Mouse (Mus musculus) neural tube, embryonic 12.5 days (tissue): ENCODE measurements around the gene Disp3. TPM values are rescaled to one million over a fixed set of nuclear protein-coding genes. Genes with fewer than 3 reads are reported as not detected.
A peak's percentile ranks its signal among the peaks of the same experiment; 100 is the strongest.

Experiments used
- ATAC-seq: fragments of 200-750 bp; cut with Nextera tagmentation; 2 replicates; pipeline ENCODE4 v1.8.0; 2017; ENCODE audit warnings: low read depth, mild to moderate bottlenecking, moderate TSS enrichment, moderate library complexity; ENCODE audit not compliant: low FRiP score
- H3K27ac ChIP-seq: fragments of 300-500 bp; sonication (generic); 2 replicates; pipeline ENCODE4 v1.5.1; 2016
- H3K27me3 ChIP-seq: fragments of 300-500 bp; sonication (generic); replicated peaks from 2 replicates; pipeline ENCODE4 v1.6.1; 2016; ENCODE audit warnings: mild to moderate bottlenecking
- H3K36me3 ChIP-seq: fragments of 300-500 bp; sonication (generic); 2 replicates; pipeline ENCODE4 v1.6.1; 2016; ENCODE audit warnings: mild to moderate bottlenecking
- H3K4me1 ChIP-seq: fragments of 300-500 bp; sonication (generic); 2 replicates; pipeline ENCODE4 v1.6.1; 2016
- H3K4me2 ChIP-seq: fragments of 300-500 bp; sonication (generic); replicated peaks from 2 replicates; pipeline ENCODE4 v1.6.1; 2016; ENCODE audit warnings: mild to moderate bottlenecking
- H3K4me3 ChIP-seq: fragments of 300-500 bp; sonication (generic); 2 replicates; pipeline ENCODE4 v1.5.1; 2016
- H3K9ac ChIP-seq: fragments of 300-500 bp; sonication (generic); 2 replicates; pipeline ENCODE4 v1.6.1; 2016; ENCODE audit warnings: mild to moderate bottlenecking
- H3K9me3 ChIP-seq: fragments of 300-500 bp; sonication (generic); 2 replicates; pipeline ENCODE4 v1.6.1; 2016; ENCODE audit warnings: mild to moderate bottlenecking
- WGBS: fragments of 180-500 bp; shearing (Covaris S2); methylation state at CpG from one replicate; pipeline ENCODE4 v1.1.7; 2016; 5-methylcytosine and 5-hydroxymethylcytosine counted together
- polyA plus RNA-seq: library from polyadenylated mRNA; unstranded; fragments of >200 nt; fragmentation: Nextera tagmentation; extraction: Ambion mirVana; gene quantifications from 2 replicates; pipeline ENCODE4 v1.2.1, GENCODE M21; 2016

The Disp3 gene
- polyA plus RNA-seq, 1 experiment from 2014 or later, result 17.7 TPM

GRCm38 (mm10) chr4:148313601-148314000, 25.8 kb upstream of the Disp3 start:
- WGBS, result 23% methylated on average over 8 of the region's 8 CpGs
- no peaks in the 10 kb centered on the region for H3K9me3 ChIP-seq
- no peak overlapping the region for H3K27ac ChIP-seq
- H3K4me3 ChIP-seq, result no peak overlapping the region
- ATAC-seq, result no peak
- H3K27me3 ChIP-seq, result no peaks in the 10 kb centered on the region; the same call in 1 of the 2 replicates
- no peaks in the 10 kb centered on the region for H3K36me3 ChIP-seq
- H3K4me2 ChIP-seq, result no peak overlapping the region
- no peak overlapping the region for H3K9ac ChIP-seq
- peaks cover 53% of the 10 kb centered on the region for H3K4me1 ChIP-seq

DNA sequence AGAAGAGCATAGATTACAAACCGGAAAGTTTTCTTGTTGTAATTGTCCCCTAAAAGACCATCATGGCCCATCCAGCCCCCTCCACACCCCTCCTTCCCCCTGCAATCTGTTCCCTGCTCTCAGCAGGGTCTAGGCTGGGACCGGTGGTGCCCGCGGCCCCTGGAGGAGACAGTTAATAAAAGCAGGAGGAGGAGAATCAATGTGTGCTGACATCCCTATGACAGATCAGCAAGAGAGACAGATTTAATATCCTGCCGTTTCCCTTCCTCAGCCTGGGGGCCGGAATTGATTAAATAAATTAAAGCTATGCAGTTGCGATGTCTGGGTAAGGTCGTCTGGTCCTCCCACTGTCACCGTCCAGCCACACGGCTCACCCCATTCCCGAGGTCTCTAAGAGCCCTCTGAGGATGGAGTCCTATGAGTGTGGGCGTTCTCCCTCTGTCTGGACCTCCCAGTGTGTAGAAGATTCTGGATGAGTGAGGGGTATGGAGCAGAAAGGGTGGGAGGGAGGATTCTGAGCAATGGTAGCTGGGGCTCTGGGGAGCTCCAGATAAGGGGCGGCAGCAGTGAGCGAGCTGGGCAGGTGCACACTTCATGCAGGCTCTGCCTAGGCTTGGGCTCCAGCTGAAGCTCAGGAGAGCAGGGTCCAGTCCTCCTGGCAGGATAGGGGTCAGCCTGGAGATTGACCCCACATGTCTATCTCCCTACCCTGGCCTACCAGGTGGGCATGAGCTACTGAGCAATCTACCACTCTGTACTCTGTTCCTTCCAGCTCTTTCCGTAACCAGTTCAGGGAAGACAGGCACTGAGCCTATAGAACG, 24.7 kb upstream of the Disp3 start:
- no peaks in the 10 kb centered on the region for H3K9me3 ChIP-seq
- H3K36me3 ChIP-seq, result no peaks in the 10 kb centered on the region
- no peak overlapping the region; the same call in 1 of the 2 replicates for H3K4me2 ChIP-seq
- peaks cover 42% of the 10 kb centered on the region for H3K4me1 ChIP-seq
- peak; percentile 77 for ATAC-seq
- H3K27me3 ChIP-seq, result no peaks in the 10 kb centered on the region; the same call in 1 of the 2 replicates
- WGBS, result 44% methylated on average over 16 of the region's 16 CpGs
- H3K27ac ChIP-seq, result no peak overlapping the region
- no peak overlapping the region for H3K4me3 ChIP-seq
- H3K9ac ChIP-seq, result no peak overlapping the region

DNA sequence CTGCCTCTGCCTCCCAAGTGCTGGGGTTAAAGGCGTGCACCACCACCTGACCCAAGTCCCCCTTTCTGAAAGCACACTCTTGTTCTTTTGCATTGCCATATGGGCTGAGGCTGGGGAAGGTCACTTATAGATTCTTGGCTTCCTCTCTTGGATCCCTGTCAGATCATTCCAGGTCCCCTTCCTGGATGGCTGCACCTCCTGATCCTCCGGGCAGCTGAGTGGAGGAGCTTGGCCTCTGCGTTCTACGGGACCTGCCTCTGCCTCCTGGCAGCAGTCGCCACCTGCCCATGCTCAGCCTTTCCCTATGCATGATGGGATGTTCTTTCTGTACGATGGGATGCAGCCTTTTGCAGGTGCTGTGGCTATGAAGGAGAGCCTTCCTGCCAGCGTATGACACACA, 23.1 kb upstream of the Disp3 start:
- Histone ChIP-seq H3K36me3 (no peaks in the 10 kb centered on the region), H3K4me2 (no peak overlapping the region), H3K9me3 (no peaks in the 10 kb centered on the region), H3K4me1 (peaks cover 54% of the 10 kb centered on the region), H3K27me3 (no peaks in the 10 kb centered on the region), H3K4me3 (no peak overlapping the region), H3K27ac (no peak overlapping the region), H3K9ac (no peak overlapping the region)
- WGBS, result 89% methylated on average over 7 of the region's 7 CpGs
- ATAC-seq, result no peak

DNA sequence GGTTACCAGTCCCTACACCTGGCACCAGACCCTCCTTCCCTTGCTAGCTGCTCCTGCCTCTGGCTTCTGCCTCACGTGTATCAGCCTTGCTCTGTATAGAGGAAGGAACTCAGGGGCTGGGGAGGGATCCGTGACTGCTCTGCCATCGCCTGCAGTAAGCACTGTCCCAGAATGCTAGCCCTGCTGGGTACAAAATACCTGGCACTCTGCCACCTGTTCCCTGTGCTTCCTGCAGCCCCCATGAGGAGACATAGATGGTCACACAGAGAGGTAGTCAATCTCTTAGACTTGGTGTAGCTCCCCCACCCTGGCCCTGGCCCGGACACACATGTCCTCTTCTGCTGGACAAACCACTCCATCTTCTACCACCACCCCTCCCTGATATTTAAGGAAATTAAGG, 22.4 kb upstream of the Disp3 start:
- H3K9ac ChIP-seq, result no peak overlapping the region
- H3K4me1 ChIP-seq, result peaks cover 57% of the 10 kb centered on the region
- no peak overlapping the region for H3K4me2 ChIP-seq
- H3K9me3 ChIP-seq, result no peaks in the 10 kb centered on the region
- 70% methylated on average over 4 of the region's 4 CpGs for WGBS
- H3K27ac ChIP-seq, result no peak overlapping the region
- no peak overlapping the region for H3K4me3 ChIP-seq
- H3K36me3 ChIP-seq, result no peaks in the 10 kb centered on the region
- no peaks in the 10 kb centered on the region for H3K27me3 ChIP-seq
- ATAC-seq, result no peak

DNA sequence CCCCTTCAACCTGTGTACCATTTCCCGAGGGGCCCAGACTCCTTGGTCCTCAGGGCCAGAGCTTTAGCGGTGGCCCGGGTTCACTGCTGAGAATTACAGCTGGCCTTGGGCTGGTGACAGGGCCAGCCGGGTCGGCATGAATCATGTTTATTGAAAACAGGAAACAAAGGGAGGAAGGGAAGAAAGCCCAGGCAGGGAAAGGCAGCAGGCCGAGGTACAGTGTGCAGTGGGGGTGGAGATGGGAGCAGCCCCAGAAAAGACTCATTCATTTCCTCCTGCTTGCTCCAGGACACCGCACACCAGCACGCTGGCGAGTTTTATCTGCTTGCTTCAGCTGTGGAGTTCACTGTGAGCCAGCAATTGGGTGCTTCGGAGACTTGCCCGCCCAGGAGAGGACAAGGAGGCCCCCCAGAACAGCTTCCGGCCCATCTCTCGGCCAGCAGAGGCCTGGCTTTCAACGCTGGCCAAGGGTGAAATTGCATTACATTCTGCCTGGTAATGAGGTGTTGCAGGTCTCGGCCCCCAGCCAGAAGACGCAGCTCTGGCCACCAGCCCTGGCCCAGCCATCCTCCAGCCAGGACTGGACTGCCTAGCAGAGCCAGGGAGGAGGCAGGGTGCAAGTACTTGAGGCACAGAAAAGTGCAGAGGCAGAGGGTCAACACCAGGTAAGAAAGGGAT, 18.8 kb upstream of the Disp3 start:
- Histone ChIP-seq H3K36me3 (no peaks in the 10 kb centered on the region), H3K4me2 (0 out of 2 replicates have a peak overlapping the region, but pooled peaks have one; percentile 22), H3K9me3 (no peaks in the 10 kb centered on the region), H3K27me3 (no peaks in the 10 kb centered on the region), H3K27ac (peak overlapping the region; percentile 37; the same call in 1 of the 2 replicates), H3K4me1 (peaks cover 23% of the 10 kb centered on the region), H3K9ac (no peak overlapping the region), H3K4me3 (no peak overlapping the region)
- 9% methylated on average over 16 of the region's 16 CpGs for WGBS
- ATAC-seq, result peak; percentile 45; the same call in 1 of the 2 replicates

DNA sequence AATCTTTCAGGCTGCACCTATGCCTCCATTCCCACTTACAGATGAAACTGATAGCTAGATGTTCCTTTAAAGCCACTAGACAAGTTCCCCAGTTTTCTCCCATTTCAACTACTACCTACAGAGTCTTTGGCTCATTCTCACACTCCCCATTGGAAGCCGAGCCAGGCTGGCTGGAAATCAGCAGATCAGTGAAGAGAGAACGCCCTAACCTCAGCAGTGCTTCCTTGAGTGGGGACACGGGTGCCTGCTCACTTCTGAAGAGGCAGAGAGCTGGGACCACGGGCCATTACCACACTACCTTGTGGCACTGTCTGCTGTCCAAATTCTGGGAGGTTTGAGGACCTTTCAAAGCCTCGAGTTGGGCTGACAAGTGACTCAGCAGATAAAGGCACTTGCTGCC, 11.0 kb upstream of the Disp3 start:
- Histone ChIP-seq H3K36me3 (no peaks in the 10 kb centered on the region), H3K9ac (no peak overlapping the region), H3K4me1 (no peaks in the 10 kb centered on the region), H3K9me3 (no peaks in the 10 kb centered on the region), H3K4me3 (no peak overlapping the region), H3K4me2 (no peak overlapping the region), H3K27me3 (no peaks in the 10 kb centered on the region), H3K27ac (no peak overlapping the region)
- no peak for ATAC-seq
- WGBS, result 81% methylated on average over 5 of the region's 5 CpGs

DNA sequence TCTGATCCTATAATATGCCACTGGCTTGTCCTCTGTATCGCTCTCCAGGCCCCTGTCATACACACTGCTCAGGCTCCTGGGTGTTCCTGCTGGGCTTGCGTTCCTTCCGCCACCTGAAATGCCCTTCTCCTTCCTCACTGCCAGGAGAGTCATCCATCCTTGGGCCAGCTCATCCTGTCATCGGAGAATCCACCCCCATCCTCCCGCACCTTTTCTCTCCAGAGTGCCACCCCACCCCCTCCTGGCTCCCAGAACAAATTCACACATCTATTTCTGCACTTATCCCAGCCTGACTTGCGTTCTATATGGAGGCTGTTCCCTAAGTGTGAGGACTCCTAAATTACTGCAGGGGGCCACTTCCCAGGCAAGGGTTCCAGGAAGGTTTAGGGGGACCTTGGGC, 9.9 kb upstream of the Disp3 start:
- Histone ChIP-seq H3K27me3 (no peaks in the 10 kb centered on the region), H3K9ac (no peak overlapping the region; the same call in 1 of the 2 replicates), H3K4me3 (no peak overlapping the region), H3K4me1 (0 out of 2 replicates have a peak, but pooled peaks cover 2% of the 10 kb centered on the region), H3K4me2 (no peak overlapping the region), H3K27ac (no peak overlapping the region), H3K36me3 (no peaks in the 10 kb centered on the region), H3K9me3 (no peaks in the 10 kb centered on the region)
- no peak for ATAC-seq
- WGBS, result 76% methylated on average over 6 of the region's 6 CpGs

DNA sequence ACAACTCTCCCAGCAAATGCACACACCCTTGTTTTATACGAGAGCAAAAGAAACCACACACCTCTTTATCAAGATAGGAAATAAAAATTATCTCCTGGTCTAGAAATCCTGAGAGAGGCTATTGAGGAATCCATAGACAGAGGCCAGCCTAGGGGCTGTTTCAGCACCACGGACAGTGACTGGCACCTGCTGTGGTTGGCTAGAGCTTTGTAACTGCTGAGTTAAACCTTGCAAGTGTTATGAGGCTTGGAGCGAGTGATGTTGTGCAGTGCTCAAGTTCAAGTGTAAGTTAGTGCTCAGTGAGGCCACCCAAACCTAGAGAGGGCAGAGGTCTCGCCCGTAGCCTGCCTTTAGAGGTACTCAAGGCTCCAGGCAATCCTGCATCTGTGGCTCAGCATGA, 5.6 kb upstream of the Disp3 start:
- Histone ChIP-seq H3K9ac (no peak overlapping the region), H3K4me1 (peaks cover 30% of the 10 kb centered on the region), H3K4me3 (no peak overlapping the region), H3K9me3 (no peaks in the 10 kb centered on the region), H3K36me3 (no peaks in the 10 kb centered on the region), H3K27me3 (no peaks in the 10 kb centered on the region), H3K27ac (no peak overlapping the region), H3K4me2 (no peak overlapping the region)
- no peak for ATAC-seq
- WGBS, result 15% methylated on average over 5 of the region's 5 CpGs

- ATAC-seq, result no peak
- H3K27me3 ChIP-seq, result 0 out of 2 replicates have a peak, but pooled peaks cover 4% of the 10 kb centered on the region
- no peaks in the 10 kb centered on the region for H3K9me3 ChIP-seq
- no peaks in the 10 kb centered on the region for H3K36me3 ChIP-seq
- H3K27ac ChIP-seq, result no peak overlapping the region
- H3K4me2 ChIP-seq, result no peak overlapping the region
- WGBS, result 30% methylated on average over 10 of the region's 10 CpGs
- peaks cover 33% of the 10 kb centered on the region for H3K4me1 ChIP-seq
- no peak overlapping the region for H3K9ac ChIP-seq
- H3K4me3 ChIP-seq, result no peak overlapping the region
These were observed 4.1 kb upstream of the Disp3 start for GRCm38 (mm10) chr4:148291849-148292248.

GRCm38 (mm10) chr4:148291080-148291479, 3.3 kb upstream of the Disp3 start:
- H3K9ac ChIP-seq, result no peak overlapping the region
- no peaks in the 10 kb centered on the region for H3K9me3 ChIP-seq
- peaks cover 39% of the 10 kb centered on the region for H3K4me1 ChIP-seq
- H3K4me3 ChIP-seq, result no peak overlapping the region
- ATAC-seq, result no peak
- H3K27me3 ChIP-seq, result 0 out of 2 replicates have a peak, but pooled peaks cover 4% of the 10 kb centered on the region
- whole genome bisulfite sequencing, result 77% methylated on average over 2 of the region's 2 CpGs
- no peaks in the 10 kb centered on the region for H3K36me3 ChIP-seq
- no peak overlapping the region for H3K27ac ChIP-seq
- H3K4me2 ChIP-seq, result no peak overlapping the region

DNA sequence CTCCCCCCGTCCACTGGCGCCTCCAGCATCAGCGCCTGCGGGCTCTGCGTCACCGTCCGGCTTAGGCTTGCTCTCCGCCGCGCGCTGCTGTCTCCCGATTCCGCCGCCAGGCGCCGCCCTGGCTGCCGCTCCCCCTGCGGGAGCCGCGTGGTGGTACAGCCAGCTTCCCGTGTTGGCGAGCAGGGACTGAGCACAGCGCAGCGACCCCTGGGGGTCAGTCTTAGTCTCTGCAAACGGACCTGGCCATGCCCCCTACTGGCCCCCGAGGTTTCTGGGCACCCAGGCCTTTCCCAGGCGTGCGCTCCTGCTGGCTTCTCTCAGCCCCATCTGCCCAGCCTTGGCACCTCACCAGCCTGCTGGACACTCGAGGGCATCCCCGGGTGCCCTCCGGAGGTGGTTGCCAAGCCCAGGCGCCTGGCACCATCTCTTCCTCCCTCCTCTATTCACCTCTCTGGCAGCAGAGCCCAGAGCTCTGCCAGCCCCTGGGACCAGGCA, 337 bp upstream of the Disp3 start:
- Histone ChIP-seq H3K27me3 (0 out of 2 replicates have a peak, but pooled peaks cover 4% of the 10 kb centered on the region), H3K36me3 (no peaks in the 10 kb centered on the region), H3K9me3 (no peaks in the 10 kb centered on the region), H3K4me1 (peaks cover 61% of the 10 kb centered on the region), H3K4me3 (peak overlapping the region; percentile 70), H3K27ac (peak overlapping the region; percentile 72; the same call in 1 of the 2 replicates), H3K9ac (peak overlapping the region; percentile 88), H3K4me2 (peak overlapping the region; percentile 77)
- WGBS, result 2% methylated on average over 32 of the region's 32 CpGs
- peak; percentile 91 for ATAC-seq

DNA sequence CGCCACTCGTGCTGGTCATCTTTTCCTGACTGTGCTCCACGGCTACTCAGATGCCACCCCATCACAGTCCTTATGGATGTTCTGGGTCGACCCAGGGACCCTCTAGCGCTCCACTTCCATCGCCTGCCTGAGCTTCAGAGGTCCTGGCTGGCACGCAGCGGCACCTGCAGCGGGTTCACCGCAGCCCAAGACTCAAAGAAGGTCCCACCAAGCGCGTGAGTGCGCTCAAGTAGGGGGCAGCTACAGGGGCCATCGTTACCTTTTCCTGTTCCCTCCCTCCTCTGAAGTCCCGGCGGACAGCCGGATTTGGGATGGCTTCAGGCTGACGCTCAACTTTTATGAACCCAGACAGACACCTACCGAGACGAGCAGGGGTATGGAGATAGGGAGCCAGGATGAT, 724 bp downstream of the Disp3 start:
- H3K4me1 ChIP-seq, result peaks cover 58% of the 10 kb centered on the region
- no peaks in the 10 kb centered on the region for H3K9me3 ChIP-seq
- WGBS, result under 1% methylated on average over 20 of the region's 20 CpGs
- ATAC-seq, result peak; percentile 3; the same call in 1 of the 2 replicates
- H3K4me2 ChIP-seq, result peak overlapping the region; percentile 77
- 0 out of 2 replicates have a peak, but pooled peaks cover 1% of the 10 kb centered on the region for H3K36me3 ChIP-seq
- H3K27me3 ChIP-seq, result 0 out of 2 replicates have a peak, but pooled peaks cover 4% of the 10 kb centered on the region
- peak overlapping the region; percentile 88 for H3K9ac ChIP-seq
- H3K27ac ChIP-seq, result 0 out of 2 replicates have a peak overlapping the region, but pooled peaks have one; percentile 72
- H3K4me3 ChIP-seq, result peak overlapping the region; percentile 70
